Mouse (Mus musculus): Measurements from ENCODE around the gene Scaf11. TPM values are rescaled to one million over a fixed set of nuclear protein-coding genes. Genes with fewer than 3 reads are reported as not detected.
"Not testable (repeated sequence)": the region's sequence is repeated elsewhere in the genome, so short reads cannot be mapped to it uniquely, and the experiment has no call there.

Gene Scaf11
- 56.5 and 62.5 TPM in 2 replicates for polyA plus RNA-seq (2015; fragmentation: Nextera tagmentation; extraction: Ambion mirVana)

DNA sequence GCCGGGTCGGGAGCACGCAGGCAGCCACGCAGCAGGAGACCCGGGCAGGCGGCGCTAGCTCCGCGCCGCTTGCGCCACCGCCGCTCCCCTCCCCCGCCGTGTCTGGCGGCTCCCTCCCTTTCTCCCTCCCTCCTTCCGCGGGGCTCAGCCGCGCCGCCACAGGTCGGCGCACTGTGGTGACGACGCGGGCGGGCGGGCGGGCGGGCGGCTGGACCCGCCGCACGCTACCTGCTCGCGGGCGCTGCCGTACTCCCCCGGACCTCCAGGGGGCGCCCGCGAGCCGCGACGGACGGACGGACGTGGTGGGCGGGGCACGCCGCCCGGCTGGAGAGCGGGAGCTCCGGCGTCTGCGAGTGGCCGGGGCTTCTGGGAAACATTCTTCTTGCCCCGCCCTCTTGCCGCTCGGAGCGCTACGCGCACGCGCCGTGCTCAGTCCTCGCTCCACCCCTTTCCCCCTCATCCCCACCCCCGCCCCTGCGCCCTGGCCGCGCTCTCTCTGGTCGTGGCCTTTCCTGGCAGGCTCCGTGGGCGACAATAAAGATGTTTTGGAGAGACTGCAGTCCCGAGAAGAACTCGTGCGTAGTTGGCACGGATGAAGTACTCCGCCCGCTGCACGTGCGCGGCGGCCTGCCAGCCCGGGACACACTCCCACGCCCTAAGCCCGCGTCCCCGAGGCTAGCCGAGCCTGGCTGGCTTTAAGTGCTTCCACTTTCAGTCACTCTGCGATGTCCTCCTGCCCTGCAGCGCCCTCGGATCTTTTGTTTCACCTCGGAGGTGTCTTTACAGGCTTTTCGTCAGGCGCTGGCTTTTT, at the start of gene Scaf11:
Scaf11 (minus strand) TSS at position 114 of the 811 bp plus-strand sequence.
- peak; percentile 95 for ATAC-seq
- no peaks in the 10 kb centered on the region for H3K9me3 ChIP-seq
- under 1% methylated on average over 60 of the region's 96 CpGs for WGBS

DNA sequence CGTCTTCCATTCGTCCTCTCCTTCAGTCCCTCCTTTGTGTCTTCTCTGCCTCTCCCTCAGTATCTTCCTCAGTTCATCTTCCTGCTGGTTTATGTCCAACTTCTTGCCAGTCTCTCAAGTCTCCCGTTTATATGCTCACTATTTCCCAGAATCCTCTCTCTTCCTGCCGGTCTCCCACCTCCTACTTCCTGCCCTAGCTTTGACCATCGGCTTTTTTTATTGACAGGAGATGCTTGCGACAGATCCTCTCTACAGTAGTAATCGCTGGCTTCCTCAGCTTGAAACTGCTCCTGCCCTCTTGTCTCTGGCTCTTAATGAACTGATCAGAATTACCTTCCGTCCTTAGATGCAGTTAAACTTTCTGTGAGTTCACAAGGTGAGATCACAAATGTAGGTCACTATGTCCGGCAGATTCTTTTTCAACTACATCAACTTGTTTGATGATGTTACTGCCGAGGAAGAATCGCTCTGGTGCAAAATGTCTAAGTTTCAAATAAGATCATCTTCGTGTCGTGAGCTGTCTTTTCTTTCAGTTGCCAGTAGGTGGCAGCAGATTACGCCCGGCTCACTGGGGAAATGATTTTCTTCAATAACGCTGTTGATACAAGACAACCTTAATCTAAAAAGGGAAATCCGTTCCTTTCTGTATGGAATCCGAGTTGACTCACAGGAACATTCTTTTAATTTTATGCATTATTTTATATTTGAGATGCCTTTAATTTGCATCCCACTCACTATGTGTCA, 46.6 kb upstream of the Scaf11 start:
- peaks cover 17% of the 10 kb centered on the region for H3K9me3 ChIP-seq
- no peaks in the 10 kb centered on the region for H3K36me3 ChIP-seq
- no peak overlapping the region for H3K4me3 ChIP-seq (replicated peaks)
- WGBS, result 49% methylated on average over 18 of the region's 18 CpGs
- H3K27ac ChIP-seq, result no peak overlapping the region
- H3K27me3 ChIP-seq, result no peaks in the 10 kb centered on the region
- no peak for ATAC-seq
- no peaks in the 10 kb centered on the region for H3K4me1 ChIP-seq (replicated peaks)
- 0 out of 2 replicates have a peak overlapping the region, but pooled peaks have one; percentile 5 for H3K4me2 ChIP-seq (replicated peaks)
- no peak overlapping the region for H3K9ac ChIP-seq (replicated peaks)

More for the DNA sequence above, at the start of gene Scaf11:
- no peaks in the 10 kb centered on the region for H3K36me3 ChIP-seq
- H3K27ac ChIP-seq, result peak within 1 kb of the TSS; percentile 97
- peak within 1 kb of the TSS; percentile 90 for H3K4me3 ChIP-seq (replicated peaks)
- peaks cover 27% of the 10 kb centered on the region for H3K4me1 ChIP-seq (replicated peaks)
- peak within 1 kb of the TSS; percentile 88 for H3K4me2 ChIP-seq (replicated peaks)
- H3K9ac ChIP-seq (replicated peaks), result peak within 1 kb of the TSS; percentile 90
- H3K27me3 ChIP-seq, result no peaks in the 10 kb centered on the region

- Histone ChIP-seq H3K36me3 (no peaks in the 10 kb centered on the region), H3K4me2 (replicated peaks) (no peak overlapping the region), H3K27me3 (no peaks in the 10 kb centered on the region), H3K9ac (replicated peaks) (no peak overlapping the region), H3K4me3 (replicated peaks) (no peak overlapping the region), H3K9me3 (peaks cover 10% of the 10 kb centered on the region), H3K4me1 (replicated peaks) (no peaks in the 10 kb centered on the region), H3K27ac (no peak overlapping the region)
- ATAC-seq, result no peak
- 94% methylated on average over 6 of the region's 7 CpGs for WGBS
Observed at GRCm38 (mm10) chr15:96497646-96498045, 37.0 kb upstream of the Scaf11 start.

DNA sequence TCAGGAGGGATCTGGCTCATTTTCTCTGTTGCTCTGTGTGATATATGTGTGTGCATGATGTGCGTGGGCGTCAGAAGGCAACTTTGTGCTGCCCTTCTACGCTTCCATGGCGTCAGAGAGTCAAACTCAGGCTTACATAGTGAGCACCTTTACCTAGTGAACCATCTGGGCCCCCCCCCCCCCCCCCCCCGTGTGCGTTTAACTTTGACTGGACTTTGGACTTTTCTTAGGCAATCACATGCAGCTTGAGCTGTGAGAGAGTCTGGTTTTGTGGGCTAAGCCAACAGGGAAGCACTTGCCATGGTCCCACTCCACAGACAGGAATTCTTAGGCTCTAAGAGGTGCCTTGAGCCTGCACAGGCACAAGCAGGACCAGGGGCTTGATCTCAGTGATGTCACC, 33.6 kb upstream of the Scaf11 start:
- 79% methylated on average over 6 of the region's 6 CpGs for WGBS
- Histone ChIP-seq H3K4me1 (replicated peaks) (peaks cover 14% of the 10 kb centered on the region; the same call in 1 of the 2 replicates), H3K4me3 (replicated peaks) (no peak overlapping the region), H3K27me3 (no peaks in the 10 kb centered on the region), H3K27ac (no peak overlapping the region), H3K9ac (replicated peaks) (no peak overlapping the region), H3K36me3 (no peaks in the 10 kb centered on the region), H3K4me2 (replicated peaks) (no peak overlapping the region), H3K9me3 (no peaks in the 10 kb centered on the region)
- ATAC-seq, result no peak

DNA sequence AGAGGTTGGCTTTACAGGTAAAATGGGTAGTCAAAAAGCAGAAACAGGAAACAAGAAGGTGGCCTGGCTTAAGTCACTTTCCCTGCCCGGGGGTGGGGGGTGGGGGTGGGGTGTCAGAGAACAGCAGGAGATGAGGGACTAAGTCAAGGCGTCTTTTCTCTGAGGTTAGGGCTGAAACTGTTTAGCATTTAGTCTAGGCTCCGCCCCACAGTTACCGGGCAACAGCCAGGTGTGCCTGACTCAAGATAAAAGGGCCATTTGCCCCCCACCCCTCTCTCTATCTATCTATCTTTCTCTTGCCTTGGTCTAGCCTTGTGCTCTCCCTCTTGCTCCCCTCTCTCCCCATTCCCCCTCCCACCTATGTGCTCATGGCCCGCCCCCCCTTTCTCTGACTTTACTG, 32.9 kb upstream of the Scaf11 start:
- peaks cover 20% of the 10 kb centered on the region for H3K4me1 ChIP-seq (replicated peaks)
- no peaks in the 10 kb centered on the region for H3K9me3 ChIP-seq
- H3K36me3 ChIP-seq, result no peaks in the 10 kb centered on the region
- H3K9ac ChIP-seq (replicated peaks), result no peak overlapping the region
- H3K27ac ChIP-seq, result no peak overlapping the region
- no peak for ATAC-seq
- no peaks in the 10 kb centered on the region for H3K27me3 ChIP-seq
- H3K4me3 ChIP-seq (replicated peaks), result no peak overlapping the region
- no peak overlapping the region for H3K4me2 ChIP-seq (replicated peaks)
- WGBS, result 74% methylated on average over 5 of the region's 5 CpGs

GRCm38 (mm10) chr15:96492919-96493318, 32.3 kb upstream of the Scaf11 start:
- not testable (repeated sequence) for ATAC-seq; H3K4me2 ChIP-seq (replicated peaks); H3K27me3 ChIP-seq; H3K4me3 ChIP-seq (replicated peaks); H3K9me3 ChIP-seq; H3K27ac ChIP-seq; H3K36me3 ChIP-seq; H3K9ac ChIP-seq (replicated peaks)
- WGBS, result 87% methylated on average over 4 of the region's 4 CpGs
- H3K4me1 ChIP-seq (replicated peaks), result peaks cover 26% of the 10 kb centered on the region

GRCm38 (mm10) chr15:96491861-96492641, 31.4 kb upstream of the Scaf11 start:
- Histone ChIP-seq H3K4me2 (replicated peaks) (no peak overlapping the region), H3K4me1 (replicated peaks) (peaks cover 31% of the 10 kb centered on the region), H3K9me3 (no peaks in the 10 kb centered on the region), H3K9ac (replicated peaks) (no peak overlapping the region), H3K27ac (0 out of 2 replicates have a peak overlapping the region, but pooled peaks have one; percentile 19), H3K4me3 (replicated peaks) (no peak overlapping the region), H3K27me3 (no peaks in the 10 kb centered on the region), H3K36me3 (no peaks in the 10 kb centered on the region)
- 34% methylated on average over 13 of the region's 13 CpGs for WGBS
- ATAC-seq, result 0 out of 2 replicates have a peak, but pooled peaks have one; percentile 58

DNA sequence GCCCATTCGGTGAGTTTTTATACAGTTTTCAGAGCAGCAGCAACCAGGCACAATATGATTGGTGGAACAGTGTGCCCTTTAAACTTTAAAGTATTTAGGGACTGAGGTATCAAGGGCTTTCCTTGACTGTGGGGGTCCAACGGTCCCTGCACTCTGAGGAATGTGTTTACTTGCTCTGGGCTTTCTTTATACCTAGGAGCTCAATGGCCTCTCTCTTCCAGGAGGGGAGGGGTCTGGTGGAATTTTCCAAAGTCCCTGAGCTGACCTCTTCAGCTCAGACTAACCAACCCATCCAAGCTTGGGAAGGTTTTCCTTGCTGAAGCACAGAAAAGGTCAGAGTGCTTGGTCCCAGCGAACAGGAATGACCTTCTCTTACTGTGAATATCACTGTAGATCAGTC, 30.8 kb upstream of the Scaf11 start:
- no peak overlapping the region for H3K4me2 ChIP-seq (replicated peaks)
- no peaks in the 10 kb centered on the region for H3K9me3 ChIP-seq
- no peak for ATAC-seq
- 0 out of 2 replicates have a peak overlapping the region, but pooled peaks have one; percentile 1 for H3K27ac ChIP-seq
- H3K9ac ChIP-seq (replicated peaks), result no peak overlapping the region
- no peaks in the 10 kb centered on the region for H3K36me3 ChIP-seq
- WGBS, result 28% methylated on average over 3 of the region's 3 CpGs
- H3K4me1 ChIP-seq (replicated peaks), result peaks cover 33% of the 10 kb centered on the region
- H3K4me3 ChIP-seq (replicated peaks), result no peak overlapping the region
- no peaks in the 10 kb centered on the region for H3K27me3 ChIP-seq

DNA sequence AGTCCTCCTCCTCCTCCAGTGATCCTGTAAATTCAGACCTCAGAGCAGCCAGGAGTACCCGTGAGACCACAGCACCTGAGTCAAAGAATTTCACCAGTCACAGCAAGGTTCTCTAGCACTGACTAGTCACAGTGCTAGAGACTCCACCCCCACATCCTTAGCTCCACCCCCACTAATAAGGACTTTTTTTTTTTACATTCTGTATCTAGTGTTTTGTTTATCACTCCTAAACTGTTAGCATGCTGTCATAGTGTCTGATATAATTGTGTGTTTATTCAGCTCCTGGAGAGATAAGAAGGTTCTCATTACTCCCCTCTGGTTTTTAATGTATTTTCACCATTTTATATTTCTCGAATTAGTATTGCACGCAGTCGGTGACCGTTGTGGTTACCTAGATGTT, 29.5 kb upstream of the Scaf11 start:
- Histone ChIP-seq H3K9me3 (no peaks in the 10 kb centered on the region), H3K4me3 (replicated peaks) (no peak overlapping the region), H3K27me3 (no peaks in the 10 kb centered on the region), H3K4me1 (replicated peaks) (peaks cover 35% of the 10 kb centered on the region), H3K36me3 (no peaks in the 10 kb centered on the region), H3K27ac (no peak overlapping the region), H3K4me2 (replicated peaks) (no peak overlapping the region), H3K9ac (replicated peaks) (no peak overlapping the region)
- no peak for ATAC-seq
- 83% methylated on average over 5 of the region's 5 CpGs for WGBS

DNA sequence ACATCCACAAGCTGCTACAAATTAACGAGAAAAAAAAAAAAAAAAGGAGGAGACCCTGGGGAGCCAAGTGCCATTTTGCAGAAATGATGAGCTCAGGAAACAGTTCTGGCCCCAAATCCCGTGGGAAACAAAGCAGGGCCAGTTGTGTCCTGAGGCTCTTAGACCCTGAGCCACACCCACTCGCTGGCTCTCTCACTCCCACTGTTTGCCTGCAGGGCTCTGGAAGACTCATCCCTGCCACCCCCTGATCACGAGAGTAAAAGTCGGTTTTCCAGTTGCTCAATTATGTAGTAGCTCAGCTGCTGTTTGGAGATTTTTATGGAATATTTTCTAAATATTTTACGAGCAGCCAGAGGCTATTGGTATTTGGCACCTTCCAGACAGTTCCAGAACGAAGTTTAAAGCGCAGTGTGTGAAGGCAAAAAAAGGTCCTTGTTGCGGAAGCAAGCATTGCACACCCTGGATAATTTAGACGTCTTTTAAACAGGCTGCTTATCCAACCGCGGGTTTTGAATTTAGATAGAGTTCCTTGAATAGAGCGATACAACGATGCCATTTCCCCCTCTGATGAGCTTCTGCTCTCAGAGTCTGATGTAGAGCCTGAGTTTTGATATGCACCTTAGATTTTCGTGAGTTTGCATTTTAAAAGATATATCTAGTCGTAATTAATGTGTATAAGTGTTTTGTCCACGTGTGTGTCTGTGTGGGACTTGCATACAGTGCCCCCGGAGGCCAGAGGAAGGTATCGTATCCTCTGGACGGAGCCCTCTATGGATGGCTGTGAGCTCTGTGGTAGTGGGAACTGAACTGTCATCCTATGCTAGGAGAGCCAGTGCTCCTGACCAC, 28.5 kb upstream of the Scaf11 start:
- Histone ChIP-seq H3K4me3 (replicated peaks) (no peak overlapping the region; the same call in 1 of the 2 replicates), H3K27me3 (no peaks in the 10 kb centered on the region), H3K4me1 (replicated peaks) (peaks cover 35% of the 10 kb centered on the region), H3K36me3 (no peaks in the 10 kb centered on the region), H3K4me2 (replicated peaks) (peak overlapping the region; percentile 23), H3K9me3 (no peaks in the 10 kb centered on the region), H3K9ac (replicated peaks) (no peak overlapping the region), H3K27ac (no peak overlapping the region)
- peak; percentile 84 for ATAC-seq
- WGBS, result 26% methylated on average over 20 of the region's 20 CpGs

- no peak for ATAC-seq
Observed at GRCm38 (mm10) chr15:96487066-96487698, 26.5 kb upstream of the Scaf11 start.

More at GRCm38 (mm10) chr15:96487066-96487698, 26.5 kb upstream of the Scaf11 start:
- H3K4me1 ChIP-seq (replicated peaks), result peaks cover 32% of the 10 kb centered on the region
- no peak overlapping the region for H3K4me3 ChIP-seq (replicated peaks)
- H3K27me3 ChIP-seq, result no peaks in the 10 kb centered on the region
- H3K36me3 ChIP-seq, result no peaks in the 10 kb centered on the region
- no peak overlapping the region for H3K4me2 ChIP-seq (replicated peaks)
- no peak overlapping the region for H3K27ac ChIP-seq
- H3K9ac ChIP-seq (replicated peaks), result no peak overlapping the region
- no peaks in the 10 kb centered on the region for H3K9me3 ChIP-seq
- 61% methylated on average over 12 of the region's 12 CpGs for WGBS
